Mouse (Mus musculus) embryonic fibroblast, embryonic 13.5 days (primary cell): Measurements from ENCODE around the gene Mta3.

Experiments
- CTCF ChIP-seq: IDR thresholded peaks from 2 replicates; pipeline ENCODE4 v1.5.1; 2011; ENCODE audit warnings: mild to moderate bottlenecking, control low read depth, low read length, moderate library complexity, borderline replicate concordance; ENCODE audit not compliant: insufficient read depth
- POLR2A ChIP-seq: IDR thresholded peaks from 2 replicates; pipeline ENCODE4 v1.6.1; 2011; ENCODE audit warnings: low read depth, mild to moderate bottlenecking, control low read depth, low read length, moderate library complexity

DNA sequence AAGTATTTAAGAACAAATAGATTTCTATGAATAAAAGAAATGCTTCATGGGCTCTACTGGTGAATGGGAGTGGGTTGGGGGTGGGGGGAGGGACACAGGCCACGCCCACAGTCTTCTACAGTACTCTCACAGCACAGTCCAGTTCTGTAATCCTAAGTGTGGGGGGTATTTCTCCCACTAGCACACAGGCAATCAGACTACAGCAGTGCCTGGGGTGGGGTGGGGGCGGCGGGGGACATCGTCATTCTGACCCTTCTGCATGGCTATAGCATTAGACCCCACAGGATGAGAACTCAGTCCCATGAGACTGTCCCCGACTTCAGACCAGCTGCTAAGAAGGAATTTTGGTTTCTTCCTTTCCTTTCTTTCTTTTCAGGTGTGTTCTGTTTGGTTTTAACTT is 143.8 kb downstream of the Mta3 start:
- TF ChIP-seq POLR2A: no peak
- no peak for TF ChIP-seq CTCF
